Mouse (Mus musculus): Measurements from ENCODE around the gene Ak7. TPM values are rescaled to one million over a fixed set of nuclear protein-coding genes. Genes with fewer than 3 reads are reported as not detected.

Gene Ak7
- polyA plus RNA-seq, 1 experiment from 2014 or later = 0.86 TPM

DNA sequence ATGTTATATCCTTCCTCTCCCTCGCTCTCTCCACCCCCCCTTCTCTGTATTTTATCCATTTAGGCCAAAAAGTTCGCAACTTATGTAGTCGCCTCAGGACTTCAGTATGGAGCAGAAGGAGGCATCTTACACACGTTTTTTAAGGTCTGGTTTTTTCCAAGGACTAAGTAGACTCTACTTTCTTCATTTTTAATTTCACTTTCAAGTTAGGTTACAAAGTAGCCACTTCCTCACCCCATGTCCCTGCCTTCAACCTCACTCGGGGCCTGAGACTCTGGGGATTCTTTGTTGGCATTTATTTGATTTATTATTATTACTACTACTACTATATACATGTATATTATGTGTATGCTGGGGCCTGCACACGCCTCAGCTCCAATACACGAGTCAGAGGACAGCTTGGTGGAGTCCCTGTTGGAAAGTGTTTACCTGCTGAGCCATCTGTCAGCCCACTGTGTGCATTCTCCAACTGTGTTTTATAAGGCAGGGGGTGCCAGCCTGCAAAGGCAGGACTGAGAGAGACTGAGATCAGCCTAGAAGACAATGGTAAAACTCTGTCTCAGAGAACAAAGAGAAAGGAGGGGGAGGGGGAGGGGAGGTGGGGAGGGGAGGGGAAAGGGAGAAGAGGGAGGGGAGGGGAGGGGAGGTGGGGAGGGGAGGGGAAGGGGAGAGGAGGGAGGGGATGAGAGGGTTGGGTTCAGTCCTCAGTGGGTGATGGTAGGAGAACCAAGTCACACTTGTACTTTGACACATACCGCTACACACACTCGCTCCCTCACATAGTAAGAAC, 27.8 kb downstream of the Ak7 start:
- Histone ChIP-seq H3K4me1 (no peaks in the 10 kb centered on the region), H3K4me2 (replicated peaks) (no peak overlapping the region), H3K27me3 (replicated peaks) (no peaks in the 10 kb centered on the region), H3K9ac (no peak overlapping the region), H3K9me3 (no peaks in the 10 kb centered on the region), H3K36me3 (no peaks in the 10 kb centered on the region), H3K27ac (no peak overlapping the region), H3K4me3 (no peak overlapping the region)
- 72% methylated on average over 9 of the region's 9 CpGs for WGBS
- no peak for ATAC-seq (ENCODE audit: low FRiP score, low read depth)

DNA sequence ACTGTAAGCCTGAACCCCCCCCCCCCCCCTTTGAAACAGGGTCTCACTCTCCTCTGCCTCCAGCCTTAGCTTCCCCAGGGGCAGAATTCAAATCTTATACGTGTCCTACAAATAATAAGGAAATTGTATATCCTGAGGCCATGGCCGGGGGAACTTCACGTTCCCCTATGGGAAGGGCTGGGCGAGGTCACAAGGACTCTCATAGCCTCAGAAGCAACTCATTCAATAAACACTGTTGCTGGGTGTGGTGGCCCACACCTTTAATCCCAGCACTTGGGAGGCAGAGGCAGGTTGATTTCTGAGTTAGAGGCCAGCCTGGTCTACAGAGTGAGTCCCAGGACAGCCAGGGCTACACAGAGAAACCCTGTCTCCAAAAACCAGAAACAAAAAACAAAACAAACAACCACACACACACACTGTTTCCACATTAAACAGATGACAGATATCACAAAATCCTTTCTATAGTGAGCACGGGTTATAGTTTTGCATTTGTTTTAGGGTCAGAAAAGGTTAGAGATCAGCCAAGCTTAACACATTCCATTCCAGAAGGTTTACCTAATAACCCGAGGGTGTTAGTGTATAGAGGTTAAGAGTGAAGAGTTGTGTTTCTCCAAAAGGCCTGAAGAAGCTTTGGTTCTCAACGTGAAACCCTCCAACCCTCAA, 29.6 kb downstream of the Ak7 start:
- Histone ChIP-seq H3K4me3 (no peak overlapping the region), H3K27me3 (replicated peaks) (no peaks in the 10 kb centered on the region), H3K36me3 (no peaks in the 10 kb centered on the region), H3K9ac (no peak overlapping the region), H3K4me2 (replicated peaks) (no peak overlapping the region), H3K4me1 (no peaks in the 10 kb centered on the region), H3K9me3 (no peaks in the 10 kb centered on the region), H3K27ac (no peak overlapping the region)
- WGBS = 86% methylated on average over 7 of the region's 7 CpGs
- ATAC-seq (ENCODE audit: low FRiP score, low read depth) = no peak

DNA sequence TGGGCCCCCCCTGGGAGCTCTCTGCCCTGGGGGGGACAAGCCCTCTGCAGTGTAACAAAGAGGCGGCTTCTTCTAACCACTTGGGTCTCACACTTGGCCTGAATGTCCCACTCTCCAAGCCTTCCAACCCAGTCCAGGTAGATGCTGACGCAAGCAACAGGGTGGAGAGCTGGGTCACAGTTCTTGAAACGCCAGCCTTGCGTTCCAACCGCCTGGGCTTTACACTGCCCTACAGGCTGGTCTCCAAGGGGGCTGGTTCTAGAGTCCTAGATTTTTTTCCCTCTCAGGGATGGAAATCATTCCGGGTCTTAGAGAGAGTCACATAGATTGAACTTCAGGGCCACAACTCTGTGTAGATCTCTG, 30.1 kb downstream of the Ak7 start:
- H3K36me3 ChIP-seq = no peaks in the 10 kb centered on the region
- no peak overlapping the region for H3K4me3 ChIP-seq
- no peaks in the 10 kb centered on the region for H3K9me3 ChIP-seq
- H3K4me2 ChIP-seq (replicated peaks) = no peak overlapping the region
- no peaks in the 10 kb centered on the region for H3K27me3 ChIP-seq (replicated peaks)
- H3K4me1 ChIP-seq = no peaks in the 10 kb centered on the region
- no peak for ATAC-seq (ENCODE audit: low FRiP score, low read depth)
- WGBS = 94% methylated on average over 6 of the region's 6 CpGs
- H3K27ac ChIP-seq = no peak overlapping the region
- no peak overlapping the region for H3K9ac ChIP-seq

DNA sequence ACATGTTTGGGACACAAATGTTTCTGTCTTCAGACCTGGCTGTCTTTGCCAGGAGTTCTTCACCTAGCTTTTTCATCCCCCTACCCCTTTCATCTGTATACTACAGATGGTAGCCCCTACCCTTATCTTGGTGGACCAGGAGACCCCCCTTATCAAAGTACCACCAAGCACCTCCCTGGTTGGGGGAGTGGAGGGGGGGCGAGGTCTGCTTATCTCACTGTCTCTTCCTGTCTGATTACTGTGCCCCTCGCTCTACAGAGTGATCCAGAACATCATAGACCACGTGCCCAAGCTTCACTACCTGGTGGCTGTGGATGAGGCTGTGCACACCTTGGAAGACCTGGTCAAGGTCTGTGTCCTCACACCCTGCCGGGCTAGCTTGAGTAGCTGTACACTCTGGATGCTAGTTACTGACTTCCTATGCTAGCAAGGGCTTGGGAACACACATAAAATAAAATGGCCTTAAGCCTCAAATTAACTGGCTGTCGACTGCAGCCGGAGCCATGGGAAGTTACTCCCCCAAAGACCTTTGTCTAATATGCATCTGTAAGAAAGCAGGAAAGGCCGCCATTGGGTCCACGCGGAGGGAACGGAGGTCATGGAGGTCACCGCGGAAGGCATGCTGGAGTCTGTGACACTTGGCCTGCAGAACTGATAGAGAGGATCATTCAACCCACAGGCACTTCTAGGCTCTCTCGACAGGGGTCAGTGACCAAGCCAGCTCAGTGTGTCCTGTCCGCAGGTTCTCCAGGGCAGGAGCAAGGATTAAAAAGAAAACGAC, 32.7 kb downstream of the Ak7 start:
- Histone ChIP-seq H3K4me3 (no peak overlapping the region), H3K4me2 (replicated peaks) (no peak overlapping the region), H3K4me1 (no peaks in the 10 kb centered on the region), H3K27ac (no peak overlapping the region), H3K27me3 (replicated peaks) (no peaks in the 10 kb centered on the region), H3K9ac (no peak overlapping the region), H3K36me3 (no peaks in the 10 kb centered on the region), H3K9me3 (no peaks in the 10 kb centered on the region)
- 80% methylated on average over 15 of the region's 15 CpGs for WGBS
- no peak for ATAC-seq (ENCODE audit: low FRiP score, low read depth)

DNA sequence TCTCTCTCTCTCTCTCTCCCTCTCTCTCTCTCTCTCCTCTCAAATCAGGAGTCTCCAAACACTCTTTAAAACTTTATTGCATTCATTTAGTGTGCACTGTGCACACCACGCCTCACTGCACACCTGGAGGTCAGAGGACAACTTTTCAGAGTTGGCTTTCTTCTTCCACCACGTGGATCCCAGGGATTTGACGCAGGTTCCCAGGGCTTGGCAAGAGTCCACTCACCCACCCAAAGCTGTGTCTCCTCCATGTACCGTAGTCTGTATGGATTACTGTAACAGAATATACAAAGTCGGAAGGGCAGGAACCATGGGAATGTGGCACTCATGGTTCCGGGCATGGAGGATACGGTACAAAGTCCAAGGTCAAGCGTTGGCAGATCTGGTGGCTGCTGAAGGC, 33.9 kb downstream of the Ak7 start:
- Histone ChIP-seq H3K4me2 (replicated peaks) (no peak overlapping the region), H3K4me3 (no peak overlapping the region), H3K27ac (no peak overlapping the region), H3K36me3 (no peaks in the 10 kb centered on the region), H3K9me3 (no peaks in the 10 kb centered on the region), H3K4me1 (no peaks in the 10 kb centered on the region), H3K9ac (no peak overlapping the region), H3K27me3 (replicated peaks) (no peaks in the 10 kb centered on the region)
- 89% methylated on average over 8 of the region's 8 CpGs for WGBS
- ATAC-seq (ENCODE audit: low FRiP score, low read depth) = no peak

DNA sequence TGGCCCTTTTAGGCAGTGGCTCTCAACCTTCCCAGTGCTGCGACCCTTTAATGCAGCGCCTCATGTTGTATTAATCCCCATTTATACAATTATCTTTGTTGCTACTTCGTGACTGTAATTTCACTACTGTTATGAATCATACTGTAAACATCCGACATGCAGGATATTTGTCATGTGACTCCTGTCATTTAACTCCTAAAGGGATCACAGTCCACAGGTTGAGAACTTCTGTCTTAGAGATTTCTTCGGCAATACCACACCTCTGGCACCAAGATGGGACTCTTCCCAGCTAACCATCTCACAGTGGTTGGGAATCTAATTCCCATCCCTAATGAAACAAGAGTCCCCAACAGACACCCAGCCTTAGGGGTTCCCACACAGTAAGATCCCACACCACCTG, 42.3 kb downstream of the Ak7 start:
- no peaks in the 10 kb centered on the region for H3K9me3 ChIP-seq
- H3K4me2 ChIP-seq (replicated peaks) = no peak overlapping the region
- H3K27ac ChIP-seq = no peak overlapping the region
- 90% methylated on average over 5 of the region's 5 CpGs for WGBS
- H3K9ac ChIP-seq = no peak overlapping the region
- no peaks in the 10 kb centered on the region for H3K27me3 ChIP-seq (replicated peaks)
- no peaks in the 10 kb centered on the region for H3K4me1 ChIP-seq
- no peak overlapping the region for H3K4me3 ChIP-seq
- no peaks in the 10 kb centered on the region for H3K36me3 ChIP-seq
- ATAC-seq (ENCODE audit: low FRiP score, low read depth) = no peak

DNA sequence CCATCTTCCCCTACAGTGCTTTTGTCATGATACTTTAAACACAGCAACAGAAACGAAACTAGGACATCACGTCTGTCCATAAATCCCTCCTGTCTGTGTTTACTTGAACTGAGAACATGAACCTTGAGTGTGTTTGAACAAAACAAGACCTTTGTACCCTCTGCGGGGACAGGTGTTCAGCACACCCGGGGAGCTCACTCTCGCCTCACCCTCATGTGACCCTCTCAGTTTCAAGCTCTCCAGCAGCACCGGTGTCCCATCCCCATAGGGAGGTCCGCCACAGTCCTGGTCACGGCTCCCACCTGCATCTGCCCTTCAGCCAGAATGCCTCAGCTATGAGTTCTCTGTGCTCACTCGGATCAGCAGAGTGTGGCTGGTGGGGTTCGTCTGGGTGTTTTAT, 48.0 kb downstream of the Ak7 start:
- Histone ChIP-seq H3K9me3 (no peaks in the 10 kb centered on the region), H3K4me2 (replicated peaks) (no peak overlapping the region), H3K27me3 (replicated peaks) (no peaks in the 10 kb centered on the region), H3K4me1 (no peaks in the 10 kb centered on the region), H3K36me3 (no peaks in the 10 kb centered on the region), H3K9ac (no peak overlapping the region), H3K4me3 (no peak overlapping the region), H3K27ac (no peak overlapping the region)
- 90% methylated on average over 10 of the region's 10 CpGs for WGBS
- ATAC-seq (ENCODE audit: low FRiP score, low read depth) = no peak

DNA sequence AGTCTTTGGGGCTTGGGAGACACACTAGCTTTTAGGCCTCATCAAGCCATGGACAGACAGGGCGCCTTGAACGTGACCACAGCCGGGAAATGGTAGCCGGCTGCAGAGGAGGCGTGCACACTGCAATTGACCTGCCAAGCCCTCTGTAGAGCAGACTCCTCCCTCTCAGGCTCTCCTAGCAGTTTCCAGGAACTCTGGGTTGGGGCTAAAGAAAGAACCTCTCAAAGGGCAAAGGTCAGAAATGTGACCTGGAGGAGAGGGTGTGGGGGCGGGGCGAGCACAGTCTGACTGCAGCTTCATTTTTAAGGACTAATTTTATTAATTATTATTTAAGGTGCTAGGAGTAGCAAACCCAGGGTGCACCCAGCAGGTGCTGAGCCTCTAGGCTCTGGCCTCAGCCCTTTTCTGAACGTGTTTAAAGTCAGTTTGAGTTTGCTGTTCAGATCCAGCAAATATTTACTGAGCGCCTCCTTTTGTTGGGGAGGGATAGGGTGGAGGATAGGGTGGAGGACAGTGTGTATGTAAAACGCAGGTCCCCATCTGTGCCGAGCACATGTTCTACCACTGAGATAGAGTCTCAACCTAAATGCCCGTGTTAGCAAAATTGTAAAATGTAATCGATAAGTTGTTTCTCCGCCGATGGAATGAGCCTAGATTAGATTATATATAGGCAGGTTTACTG, 52.2 kb downstream of the Ak7 start:
- Histone ChIP-seq H3K27me3 (replicated peaks) (no peaks in the 10 kb centered on the region), H3K9ac (no peak overlapping the region), H3K4me1 (peaks cover 6% of the 10 kb centered on the region), H3K27ac (no peak overlapping the region), H3K36me3 (no peaks in the 10 kb centered on the region), H3K4me3 (no peak overlapping the region), H3K9me3 (no peaks in the 10 kb centered on the region), H3K4me2 (replicated peaks) (no peak overlapping the region)
- 46% methylated on average over 15 of the region's 15 CpGs for WGBS
- no peak for ATAC-seq (ENCODE audit: low FRiP score, low read depth)

DNA sequence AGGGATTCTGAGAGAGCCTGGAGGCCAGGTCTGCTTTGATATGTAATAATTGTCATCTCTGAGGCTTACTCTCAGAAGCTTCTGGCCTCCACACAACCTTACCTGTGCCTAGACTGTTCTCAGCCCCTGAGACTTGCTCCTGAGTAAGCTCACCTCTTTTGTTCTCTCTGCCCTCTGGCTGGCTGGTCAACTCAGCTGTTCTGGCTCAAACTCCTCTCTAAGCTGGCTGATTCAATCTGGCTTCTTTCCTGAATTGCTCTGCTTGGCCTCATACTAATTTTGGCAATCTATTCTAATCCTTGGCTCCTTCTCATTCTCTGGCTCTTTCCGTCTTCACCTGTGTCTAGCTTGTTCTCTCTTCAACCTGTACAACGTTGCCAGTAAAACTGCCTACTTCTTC, 53.1 kb downstream of the Ak7 start:
- Histone ChIP-seq H3K4me2 (replicated peaks) (no peak overlapping the region), H3K9ac (no peak overlapping the region), H3K4me1 (peaks cover 6% of the 10 kb centered on the region), H3K4me3 (no peak overlapping the region), H3K9me3 (no peaks in the 10 kb centered on the region), H3K27me3 (replicated peaks) (no peaks in the 10 kb centered on the region), H3K27ac (no peak overlapping the region), H3K36me3 (no peaks in the 10 kb centered on the region)
- ATAC-seq (ENCODE audit: low FRiP score, low read depth) = no peak
- WGBS = 97% methylated on average over 2 of the region's 2 CpGs

DNA sequence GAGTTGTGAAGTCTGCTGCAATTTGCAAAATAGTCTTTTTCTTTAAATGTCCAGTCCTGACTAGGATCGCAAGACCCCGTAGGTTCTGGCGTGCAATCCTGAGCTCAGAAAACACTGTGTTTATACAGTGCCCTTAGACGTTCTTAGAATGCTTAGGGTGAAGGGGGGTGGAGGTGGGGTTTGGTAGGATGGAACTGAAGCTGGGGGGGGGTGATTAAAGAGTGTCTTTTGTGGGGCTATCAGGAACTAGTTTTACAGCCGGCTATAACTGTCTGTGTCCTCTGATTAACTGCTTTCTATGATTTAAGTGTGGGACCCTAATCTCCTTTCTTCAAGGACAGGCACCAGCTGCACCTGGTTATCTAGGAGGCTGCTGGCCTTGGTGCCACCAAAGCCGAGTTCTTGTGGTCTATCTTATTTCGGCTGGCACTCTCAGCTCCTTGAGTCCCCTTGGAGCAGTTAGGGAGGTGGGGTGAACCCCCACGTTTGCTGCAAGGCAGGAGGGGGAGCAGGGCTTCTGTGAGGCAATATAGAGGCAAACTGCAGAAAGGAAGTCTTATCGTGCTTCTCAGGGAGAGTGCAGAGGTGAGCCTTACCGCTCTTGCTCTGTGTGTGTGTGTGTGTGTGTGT, 54.2 kb downstream of the Ak7 start:
- peaks cover 6% of the 10 kb centered on the region for H3K4me1 ChIP-seq
- no peak overlapping the region for H3K9ac ChIP-seq
- H3K36me3 ChIP-seq = no peaks in the 10 kb centered on the region
- H3K27ac ChIP-seq = no peak overlapping the region
- H3K4me2 ChIP-seq (replicated peaks) = no peak overlapping the region
- 22% methylated on average over 10 of the region's 10 CpGs for WGBS
- no peaks in the 10 kb centered on the region for H3K27me3 ChIP-seq (replicated peaks)
- no peak overlapping the region for H3K4me3 ChIP-seq
- no peak for ATAC-seq (ENCODE audit: low FRiP score, low read depth)
- no peaks in the 10 kb centered on the region for H3K9me3 ChIP-seq

DNA sequence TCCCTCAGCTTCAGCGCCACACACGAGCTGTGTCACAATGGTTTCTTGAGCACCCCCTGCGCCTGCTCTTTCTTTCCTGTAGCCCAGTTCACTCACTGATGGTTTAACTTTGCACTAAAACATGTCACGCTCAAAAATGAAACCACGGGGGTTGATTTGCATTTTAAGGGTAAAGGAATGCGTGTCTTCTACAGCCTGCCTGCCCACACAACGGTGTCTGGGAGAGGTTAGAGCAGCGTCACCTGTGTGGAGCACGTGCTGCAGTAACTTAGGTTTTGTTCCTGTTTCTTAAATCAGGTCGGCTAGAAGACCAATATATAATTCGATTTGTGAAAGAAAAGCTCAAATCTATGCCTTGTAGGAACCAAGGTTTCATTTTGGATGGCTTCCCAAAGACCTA, 55.4 kb downstream of the Ak7 start:
- WGBS = 46% methylated on average over 11 of the region's 11 CpGs
- no peak for ATAC-seq (ENCODE audit: low FRiP score, low read depth)

DNA sequence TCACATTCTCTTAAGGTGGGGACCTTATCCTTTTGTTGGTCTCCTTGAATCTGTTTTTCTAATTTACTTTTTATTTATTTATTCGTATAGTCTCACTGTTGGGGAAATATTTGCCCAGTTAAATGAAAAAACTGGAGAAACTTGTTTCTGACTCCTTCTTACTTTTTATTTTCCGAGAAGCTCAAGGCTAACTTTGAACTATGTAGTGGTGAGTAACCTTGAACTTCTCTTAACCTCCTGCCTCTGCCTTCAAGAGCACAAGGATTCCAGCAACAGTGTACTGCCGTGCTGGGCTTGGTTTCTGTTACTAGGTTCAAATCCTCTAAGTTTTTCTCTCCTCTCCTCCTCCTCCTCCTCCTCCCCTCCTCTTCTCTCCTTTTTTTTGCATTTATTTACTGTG, 55.9 kb downstream of the Ak7 start:
- 68% methylated on average over 3 of the region's 3 CpGs for WGBS
- no peak overlapping the region for H3K4me3 ChIP-seq
- ATAC-seq (ENCODE audit: low FRiP score, low read depth) = no peak

More for the DNA sequence above, 55.4 kb downstream of the Ak7 start:
- no peaks in the 10 kb centered on the region for H3K36me3 ChIP-seq
- H3K9me3 ChIP-seq = no peaks in the 10 kb centered on the region
- H3K4me3 ChIP-seq = no peak overlapping the region
- H3K9ac ChIP-seq = no peak overlapping the region
- H3K4me2 ChIP-seq (replicated peaks) = no peak overlapping the region
- no peak overlapping the region for H3K27ac ChIP-seq
- no peaks in the 10 kb centered on the region for H3K27me3 ChIP-seq (replicated peaks)
- H3K4me1 ChIP-seq = peaks cover 6% of the 10 kb centered on the region

More for the DNA sequence above, 55.9 kb downstream of the Ak7 start:
- H3K9ac ChIP-seq = no peak overlapping the region
- no peaks in the 10 kb centered on the region for H3K27me3 ChIP-seq (replicated peaks)
- no peak overlapping the region for H3K4me2 ChIP-seq (replicated peaks)
- no peak overlapping the region for H3K27ac ChIP-seq
- H3K9me3 ChIP-seq = no peaks in the 10 kb centered on the region
- H3K36me3 ChIP-seq = no peaks in the 10 kb centered on the region
- peaks cover 6% of the 10 kb centered on the region for H3K4me1 ChIP-seq

Measured in neural tube, embryonic 12.5 days (tissue).